Mouse (Mus musculus): ENCODE measurements around the gene Dok4. TPM values are rescaled to one million over a fixed set of nuclear protein-coding genes. Genes with fewer than 3 reads are reported as not detected.

Dok4 gene
- polyA plus RNA-seq, 1 experiment from 2014 or later, result 20.6 TPM

GRCm38 (mm10) chr8:94901031-94901430 lies 24.9 kb upstream of the Dok4 start:
- ATAC-seq (ENCODE audit: low FRiP score, low TSS enrichment), result no peak
- H3K4me1 ChIP-seq (ENCODE audit: control insufficient read depth, insufficient read depth, low read length), result peaks cover 44% of the 10 kb centered on the region
- peaks cover 10% of the 10 kb centered on the region for H3K36me3 ChIP-seq (ENCODE audit: control insufficient read depth, insufficient read depth, low read length)
- no peak overlapping the region for H3K9ac ChIP-seq (ENCODE audit: low read depth, low read length)
- peak overlapping the region; percentile 4; the same call in 1 of the 2 replicates for H3K27ac ChIP-seq (ENCODE audit: low read depth, low read length)
- WGBS, result 15% methylated on average over 5 of the region's 5 CpGs
- H3K27me3 ChIP-seq (ENCODE audit: control insufficient read depth, insufficient read depth, low read length), result no peaks in the 10 kb centered on the region
- H3K4me3 ChIP-seq (ENCODE audit: low read length), result no peak overlapping the region
- H3K9me3 ChIP-seq (ENCODE audit: control insufficient read depth, low read length), result no peaks in the 10 kb centered on the region
- no peak overlapping the region for H3K4me2 ChIP-seq (replicated peaks; ENCODE audit: low read depth, low read length)

GRCm38 (mm10) chr8:94900617-94901016 lies 24.5 kb upstream of the Dok4 start:
- no peak for ATAC-seq (ENCODE audit: low FRiP score, low TSS enrichment)
- no peaks in the 10 kb centered on the region for H3K9me3 ChIP-seq (ENCODE audit: control insufficient read depth, low read length)
- 10% methylated on average over 6 of the region's 6 CpGs for WGBS
- no peak overlapping the region for H3K9ac ChIP-seq (ENCODE audit: low read depth, low read length)
- no peak overlapping the region for H3K4me3 ChIP-seq (ENCODE audit: low read length)
- H3K36me3 ChIP-seq (ENCODE audit: control insufficient read depth, insufficient read depth, low read length), result peaks cover 6% of the 10 kb centered on the region
- H3K27ac ChIP-seq (ENCODE audit: low read depth, low read length), result peak overlapping the region; percentile 4; the same call in 1 of the 2 replicates
- H3K4me1 ChIP-seq (ENCODE audit: control insufficient read depth, insufficient read depth, low read length), result peaks cover 44% of the 10 kb centered on the region
- H3K27me3 ChIP-seq (ENCODE audit: control insufficient read depth, insufficient read depth, low read length), result no peaks in the 10 kb centered on the region
- H3K4me2 ChIP-seq (replicated peaks; ENCODE audit: low read depth, low read length), result no peak overlapping the region

- ATAC-seq (ENCODE audit: low FRiP score, low TSS enrichment), result peak; percentile 43; the same call in 1 of the 2 replicates
- WGBS, result 10% methylated on average over 11 of the region's 11 CpGs
- Histone ChIP-seq H3K27ac (ENCODE audit: low read depth, low read length) (no peak overlapping the region), H3K4me3 (ENCODE audit: low read length) (peak overlapping the region; percentile 16; the same call in 1 of the 2 replicates), H3K4me2 (replicated peaks; ENCODE audit: low read depth, low read length) (peak overlapping the region; percentile 38), H3K9me3 (ENCODE audit: control insufficient read depth, low read length) (no peaks in the 10 kb centered on the region), H3K27me3 (ENCODE audit: control insufficient read depth, insufficient read depth, low read length) (no peaks in the 10 kb centered on the region), H3K9ac (ENCODE audit: low read depth, low read length) (peak overlapping the region; percentile 37; the same call in 1 of the 2 replicates), H3K4me1 (ENCODE audit: control insufficient read depth, insufficient read depth, low read length) (peaks cover 32% of the 10 kb centered on the region), H3K36me3 (ENCODE audit: control insufficient read depth, insufficient read depth, low read length) (no peaks in the 10 kb centered on the region)
These were observed 23.1 kb upstream of the Dok4 start for GRCm38 (mm10) chr8:94899262-94899661.

GRCm38 (mm10) chr8:94892917-94893316 lies 16.8 kb upstream of the Dok4 start:
- Histone ChIP-seq H3K4me2 (replicated peaks; ENCODE audit: low read depth, low read length) (no peak overlapping the region), H3K9me3 (ENCODE audit: control insufficient read depth, low read length) (no peaks in the 10 kb centered on the region), H3K4me1 (ENCODE audit: control insufficient read depth, insufficient read depth, low read length) (no peaks in the 10 kb centered on the region), H3K4me3 (ENCODE audit: low read length) (no peak overlapping the region), H3K27ac (ENCODE audit: low read depth, low read length) (no peak overlapping the region), H3K36me3 (ENCODE audit: control insufficient read depth, insufficient read depth, low read length) (no peaks in the 10 kb centered on the region), H3K9ac (ENCODE audit: low read depth, low read length) (no peak overlapping the region), H3K27me3 (ENCODE audit: control insufficient read depth, insufficient read depth, low read length) (no peaks in the 10 kb centered on the region)
- 32% methylated on average over 2 of the region's 2 CpGs for WGBS
- no peak for ATAC-seq (ENCODE audit: low FRiP score, low TSS enrichment)

- ATAC-seq (ENCODE audit: low FRiP score, low TSS enrichment), result no peak; the same call in 1 of the 2 replicates
- Histone ChIP-seq H3K27me3 (ENCODE audit: control insufficient read depth, insufficient read depth, low read length) (no peaks in the 10 kb centered on the region), H3K4me3 (ENCODE audit: low read length) (no peak overlapping the region), H3K27ac (ENCODE audit: low read depth, low read length) (no peak overlapping the region), H3K36me3 (ENCODE audit: control insufficient read depth, insufficient read depth, low read length) (no peaks in the 10 kb centered on the region), H3K9ac (ENCODE audit: low read depth, low read length) (no peak overlapping the region), H3K4me2 (replicated peaks; ENCODE audit: low read depth, low read length) (no peak overlapping the region), H3K9me3 (ENCODE audit: control insufficient read depth, low read length) (no peaks in the 10 kb centered on the region), H3K4me1 (ENCODE audit: control insufficient read depth, insufficient read depth, low read length) (no peaks in the 10 kb centered on the region)
- WGBS, result 25% methylated on average over 14 of the region's 14 CpGs
These were observed 12.4 kb upstream of the Dok4 start for GRCm38 (mm10) chr8:94888383-94889036.

- Histone ChIP-seq H3K9ac (ENCODE audit: low read depth, low read length) (no peak overlapping the region), H3K4me2 (replicated peaks; ENCODE audit: low read depth, low read length) (no peak overlapping the region), H3K27ac (ENCODE audit: low read depth, low read length) (no peak overlapping the region), H3K36me3 (ENCODE audit: control insufficient read depth, insufficient read depth, low read length) (no peaks in the 10 kb centered on the region), H3K4me3 (ENCODE audit: low read length) (no peak overlapping the region), H3K4me1 (ENCODE audit: control insufficient read depth, insufficient read depth, low read length) (0 out of 2 replicates have a peak, but pooled peaks cover 6% of the 10 kb centered on the region), H3K27me3 (ENCODE audit: control insufficient read depth, insufficient read depth, low read length) (no peaks in the 10 kb centered on the region), H3K9me3 (ENCODE audit: control insufficient read depth, low read length) (no peaks in the 10 kb centered on the region)
- 68% methylated on average over 4 of the region's 4 CpGs for WGBS
- ATAC-seq (ENCODE audit: low FRiP score, low TSS enrichment), result no peak
These were observed 4.6 kb upstream of the Dok4 start for GRCm38 (mm10) chr8:94880742-94881141.

- Histone ChIP-seq H3K4me3 (ENCODE audit: low read length) (no peak overlapping the region), H3K4me2 (replicated peaks; ENCODE audit: low read depth, low read length) (no peak overlapping the region)
- 36% methylated on average over 3 of the region's 3 CpGs for WGBS
These were observed 690 bp upstream of the Dok4 start for GRCm38 (mm10) chr8:94876820-94877219.

GRCm38 (mm10) chr8:94875871-94876150 lies 319 bp downstream of the Dok4 start:
- H3K4me3 ChIP-seq (ENCODE audit: low read length), result peak overlapping the region; percentile 60
- WGBS, result under 1% methylated on average over 18 of the region's 20 CpGs
- H3K36me3 ChIP-seq (ENCODE audit: control insufficient read depth, insufficient read depth, low read length), result no peaks in the 10 kb centered on the region
- no peak; the same call in 1 of the 2 replicates for ATAC-seq (ENCODE audit: low FRiP score, low TSS enrichment)
- H3K27me3 ChIP-seq (ENCODE audit: control insufficient read depth, insufficient read depth, low read length), result no peaks in the 10 kb centered on the region
- H3K9me3 ChIP-seq (ENCODE audit: control insufficient read depth, low read length), result no peaks in the 10 kb centered on the region
- peak overlapping the region; percentile 72 for H3K9ac ChIP-seq (ENCODE audit: low read depth, low read length)
- peak overlapping the region; percentile 81 for H3K4me2 ChIP-seq (replicated peaks; ENCODE audit: low read depth, low read length)
- H3K27ac ChIP-seq (ENCODE audit: low read depth, low read length), result no peak overlapping the region
- peaks cover 21% of the 10 kb centered on the region; the same call in 1 of the 2 replicates for H3K4me1 ChIP-seq (ENCODE audit: control insufficient read depth, insufficient read depth, low read length)

More at GRCm38 (mm10) chr8:94876820-94877219, 690 bp upstream of the Dok4 start:
- H3K27me3 ChIP-seq (ENCODE audit: control insufficient read depth, insufficient read depth, low read length), result no peaks in the 10 kb centered on the region
- no peak overlapping the region for H3K9ac ChIP-seq (ENCODE audit: low read depth, low read length)
- no peaks in the 10 kb centered on the region for H3K9me3 ChIP-seq (ENCODE audit: control insufficient read depth, low read length)
- H3K36me3 ChIP-seq (ENCODE audit: control insufficient read depth, insufficient read depth, low read length), result no peaks in the 10 kb centered on the region
- no peak overlapping the region for H3K27ac ChIP-seq (ENCODE audit: low read depth, low read length)
- no peak; the same call in 1 of the 2 replicates for ATAC-seq (ENCODE audit: low FRiP score, low TSS enrichment)
- peaks cover 15% of the 10 kb centered on the region; the same call in 1 of the 2 replicates for H3K4me1 ChIP-seq (ENCODE audit: control insufficient read depth, insufficient read depth, low read length)

- peak overlapping the region; percentile 81 for H3K4me2 ChIP-seq (replicated peaks; ENCODE audit: low read depth, low read length)
- H3K9ac ChIP-seq (ENCODE audit: low read depth, low read length), result peak overlapping the region; percentile 72
- WGBS, result 16% methylated on average over 17 of the region's 17 CpGs
- H3K27me3 ChIP-seq (ENCODE audit: control insufficient read depth, insufficient read depth, low read length), result no peaks in the 10 kb centered on the region
- H3K9me3 ChIP-seq (ENCODE audit: control insufficient read depth, low read length), result no peaks in the 10 kb centered on the region
- H3K27ac ChIP-seq (ENCODE audit: low read depth, low read length), result no peak overlapping the region
- ATAC-seq (ENCODE audit: low FRiP score, low TSS enrichment), result no peak
- H3K4me1 ChIP-seq (ENCODE audit: control insufficient read depth, insufficient read depth, low read length), result peaks cover 26% of the 10 kb centered on the region; the same call in 1 of the 2 replicates
- H3K36me3 ChIP-seq (ENCODE audit: control insufficient read depth, insufficient read depth, low read length), result no peaks in the 10 kb centered on the region
- peak overlapping the region; percentile 60 for H3K4me3 ChIP-seq (ENCODE audit: low read length)
These were observed 847 bp downstream of the Dok4 start for GRCm38 (mm10) chr8:94875096-94875870.

Data from kidney, embryonic 14.5 days (tissue).